Mouse (Mus musculus): Measurements from ENCODE around the gene Krtap3-3. TPM values are rescaled to one million over a fixed set of nuclear protein-coding genes. Genes with fewer than 3 reads are reported as not detected.

Gene Krtap3-3
- not detected in 2 replicates for polyA plus RNA-seq (2021; fragmentation: Nextera tagmentation)
- long read RNA-seq, experiment 1 = 0 reads
- long read RNA-seq, experiment 2 = 0 reads

GRCm38 (mm10) chr11:99550765-99551164 lies at the start of gene Krtap3-3:
Krtap3-3 (minus strand) TSS chr11:99550865.

GRCm38 (mm10) chr11:99597742-99598141 lies 47.1 kb upstream of the Krtap3-3 start, which contains the start of gene Krtap9-3:
Krtap9-3 (minus strand) TSS chr11:99598105.

GRCm38 (mm10) chr11:99590981-99591380 lies 40.3 kb upstream of the Krtap3-3 start, which contains the start of gene Krtap1-3:
Krtap1-3 (minus strand) TSS chr11:99591339.

GRCm38 (mm10) chr11:99583245-99583704 lies 32.6 kb upstream of the Krtap3-3 start, which contains the start of gene Krtap1-4:
Krtap1-4 (minus strand) TSS chr11:99583654.

GRCm38 (mm10) chr11:99580636-99581035 lies 30.0 kb upstream of the Krtap3-3 start, which contains the start of gene Krtap1-5:
Krtap1-5 (minus strand) TSS chr11:99581016.

GRCm38 (mm10) chr11:99566530-99566929 lies 15.9 kb upstream of the Krtap3-3 start, which contains the start of gene Krtap3-1:
Krtap3-1 (minus strand) TSS chr11:99566630.

GRCm38 (mm10) chr11:99559366-99559765 lies 8.7 kb upstream of the Krtap3-3 start, which contains the start of gene Gm11939:
Gm11939 (minus strand) TSS chr11:99559466.

GRCm38 (mm10) chr11:99556753-99557152 lies 6.1 kb upstream of the Krtap3-3 start, which contains the start of gene Krtap3-2:
Krtap3-2 (minus strand) TSS chr11:99556853.

GRCm38 (mm10) chr11:99521288-99521860 lies 29.3 kb downstream of the Krtap3-3 start, which contains the start of gene Krt39:
Krt39 (minus strand) TSS chr11:99521338.

Other genes starting within 250 kb of the Krtap3-3 start
- not detected in 2 replicates for gene Krt25, start 227.9 kb downstream of the Krtap3-3 start, polyA plus RNA-seq (2021; fragmentation: Nextera tagmentation)
- 0.10 TPM in 1 of 2 replicates, not detected in the other for gene Krt26, start 212.9 kb downstream of the Krtap3-3 start, polyA plus RNA-seq (2021; fragmentation: Nextera tagmentation)
- gene Krt27, start 199.8 kb downstream of the Krtap3-3 start, polyA plus RNA-seq (2021; fragmentation: Nextera tagmentation) = not detected in 2 replicates
- 0.16 and 0.35 TPM in 2 replicates for gene Krt28, start 176.0 kb downstream of the Krtap3-3 start, polyA plus RNA-seq (2021; fragmentation: Nextera tagmentation)
- gene Krt10, start 161.5 kb downstream of the Krtap3-3 start, polyA plus RNA-seq (2021; fragmentation: Nextera tagmentation) = 42.1 and 46.5 TPM in 2 replicates
- gene Krt12, start 128.6 kb downstream of the Krtap3-3 start, polyA plus RNA-seq (2021; fragmentation: Nextera tagmentation) = 5.2 and 6.6 TPM in 2 replicates
- not detected in 2 replicates for gene Krt20, start 112.7 kb downstream of the Krtap3-3 start, polyA plus RNA-seq (2021; fragmentation: Nextera tagmentation)
- 0.97 TPM in 1 of 2 replicates, not detected in the other for gene Krt23, start 57.7 kb downstream of the Krtap3-3 start, polyA plus RNA-seq (2021; fragmentation: Nextera tagmentation)
- gene Krt39, start 29.5 kb downstream of the Krtap3-3 start, polyA plus RNA-seq (2021; fragmentation: Nextera tagmentation) = not detected in 2 replicates
- gene Krt40, start 7.7 kb downstream of the Krtap3-3 start, polyA plus RNA-seq (2021; fragmentation: Nextera tagmentation) = not detected in 2 replicates
- not detected in 2 replicates for gene Krtap3-2, start 6.0 kb upstream of the Krtap3-3 start, polyA plus RNA-seq (2021; fragmentation: Nextera tagmentation)
- gene Gm11939, start 8.6 kb upstream of the Krtap3-3 start, polyA plus RNA-seq (2021; fragmentation: Nextera tagmentation) = not detected in 2 replicates
- not detected in 2 replicates for gene Krtap3-1, start 15.8 kb upstream of the Krtap3-3 start, polyA plus RNA-seq (2021; fragmentation: Nextera tagmentation)
- not detected in 2 replicates for gene Krtap1-5, start 30.2 kb upstream of the Krtap3-3 start, polyA plus RNA-seq (2021; fragmentation: Nextera tagmentation)
- not detected in 2 replicates for gene Krtap1-4, start 32.8 kb upstream of the Krtap3-3 start, polyA plus RNA-seq (2021; fragmentation: Nextera tagmentation)
- not detected in 2 replicates for gene Krtap1-3, start 40.5 kb upstream of the Krtap3-3 start, polyA plus RNA-seq (2021; fragmentation: Nextera tagmentation)
- not detected in 2 replicates for gene Krtap9-3, start 47.2 kb upstream of the Krtap3-3 start, polyA plus RNA-seq (2021; fragmentation: Nextera tagmentation)
- gene Gm11938, start 52.4 kb upstream of the Krtap3-3 start, polyA plus RNA-seq (2021; fragmentation: Nextera tagmentation) = not detected in 2 replicates
- not detected in 2 replicates for gene Gm11937, start 59.3 kb upstream of the Krtap3-3 start, polyA plus RNA-seq (2021; fragmentation: Nextera tagmentation)
- gene Krtap2-4, start 64.0 kb upstream of the Krtap3-3 start, polyA plus RNA-seq (2021; fragmentation: Nextera tagmentation) = not detected in 2 replicates
- gene Gm11562, start 69.6 kb upstream of the Krtap3-3 start, polyA plus RNA-seq (2021; fragmentation: Nextera tagmentation) = not detected in 2 replicates
- not detected in 2 replicates for gene Krtap4-1, start 77.4 kb upstream of the Krtap3-3 start, polyA plus RNA-seq (2021; fragmentation: Nextera tagmentation)
- not detected in 2 replicates for gene Krtap4-2, start 84.2 kb upstream of the Krtap3-3 start, polyA plus RNA-seq (2021; fragmentation: Nextera tagmentation)
- gene Krtap4-7, start 93.2 kb upstream of the Krtap3-3 start, polyA plus RNA-seq (2021; fragmentation: Nextera tagmentation) = not detected in 2 replicates
- gene Gm11555, start 99.4 kb upstream of the Krtap3-3 start, polyA plus RNA-seq (2021; fragmentation: Nextera tagmentation) = not detected in 2 replicates
- gene Gm11563, start 108.1 kb upstream of the Krtap3-3 start, polyA plus RNA-seq (2021; fragmentation: Nextera tagmentation) = not detected in 2 replicates
- gene Krtap4-6, start 115.1 kb upstream of the Krtap3-3 start, polyA plus RNA-seq (2021; fragmentation: Nextera tagmentation) = not detected in 2 replicates
- not detected in 2 replicates for gene Gm14190, start 139.9 kb upstream of the Krtap3-3 start, polyA plus RNA-seq (2021; fragmentation: Nextera tagmentation)
- gene Gm14180, start 183.4 kb upstream of the Krtap3-3 start, polyA plus RNA-seq (2021; fragmentation: Nextera tagmentation) = not detected in 2 replicates
- gene Gm11595, start 222.0 kb upstream of the Krtap3-3 start, polyA plus RNA-seq (2021; fragmentation: Nextera tagmentation) = not detected in 2 replicates
- gene Krtap4-8, start 229.8 kb upstream of the Krtap3-3 start, polyA plus RNA-seq (2021; fragmentation: Nextera tagmentation) = not detected in 2 replicates
- not detected in 2 replicates for gene Krtap4-9, start 234.3 kb upstream of the Krtap3-3 start, polyA plus RNA-seq (2021; fragmentation: Nextera tagmentation)
- gene Gm11596, start 242.6 kb upstream of the Krtap3-3 start, polyA plus RNA-seq (2021; fragmentation: Nextera tagmentation) = not detected in 2 replicates
- not detected in 2 replicates for gene Gm11569, start 248.1 kb upstream of the Krtap3-3 start, polyA plus RNA-seq (2021; fragmentation: Nextera tagmentation)